Mouse (Mus musculus): Measurements from ENCODE around the gene Plekhg1. TPM values are rescaled to one million over a fixed set of nuclear protein-coding genes. Genes with fewer than 3 reads are reported as not detected.

The Plekhg1 gene
- polyA plus RNA-seq, 1 experiment = 18.9 TPM

GRCm38 (mm10) chr10:3835616-3836015 is 95.5 kb downstream of the Plekhg1 start:
- Histone ChIP-seq H3K4me1 (ENCODE audit: control insufficient read depth, insufficient read depth, low read length) (peaks cover 3% of the 10 kb centered on the region), H3K27ac (ENCODE audit: insufficient read depth, low read length) (no peak overlapping the region), H3K9ac (ENCODE audit: low read depth, poor library complexity, severe bottlenecking) (no peak overlapping the region), H3K4me3 (ENCODE audit: low read depth, low read length) (no peak overlapping the region), H3K9me3 (replicated peaks; ENCODE audit: control insufficient read depth, insufficient read depth, low read length, poor library complexity, severe bottlenecking) (no peaks in the 10 kb centered on the region), H3K27me3 (ENCODE audit: control insufficient read depth, insufficient read depth, low read length, poor library complexity, severe bottlenecking) (no peaks in the 10 kb centered on the region), H3K36me3 (ENCODE audit: control insufficient read depth, insufficient read depth, low read length, poor library complexity, severe bottlenecking) (no peaks in the 10 kb centered on the region)
- no peak for TF ChIP-seq EP300 (IDR thresholded peaks at IDR 0.05; ENCODE audit: insufficient read depth, low read depth, low read length)
- no peak for TF ChIP-seq POLR2A (IDR thresholded peaks at IDR 0.05; ENCODE audit: insufficient read depth, low read length)
- TF ChIP-seq CTCF (IDR thresholded peaks at IDR 0.05; ENCODE audit: low read depth, low read length) = no peak

- Histone ChIP-seq H3K9me3 (replicated peaks; ENCODE audit: control insufficient read depth, insufficient read depth, low read length, poor library complexity, severe bottlenecking) (no peaks in the 10 kb centered on the region), H3K27me3 (ENCODE audit: control insufficient read depth, insufficient read depth, low read length, poor library complexity, severe bottlenecking) (no peaks in the 10 kb centered on the region), H3K27ac (ENCODE audit: insufficient read depth, low read length) (no peak overlapping the region), H3K9ac (ENCODE audit: low read depth, poor library complexity, severe bottlenecking) (no peak overlapping the region), H3K4me3 (ENCODE audit: low read depth, low read length) (no peak overlapping the region), H3K36me3 (ENCODE audit: control insufficient read depth, insufficient read depth, low read length, poor library complexity, severe bottlenecking) (no peaks in the 10 kb centered on the region), H3K4me1 (ENCODE audit: control insufficient read depth, insufficient read depth, low read length) (no peaks in the 10 kb centered on the region)
- no peak for TF ChIP-seq EP300 (IDR thresholded peaks at IDR 0.05; ENCODE audit: insufficient read depth, low read depth, low read length)
- TF ChIP-seq POLR2A (IDR thresholded peaks at IDR 0.05; ENCODE audit: insufficient read depth, low read length) = no peak
- TF ChIP-seq CTCF (IDR thresholded peaks at IDR 0.05; ENCODE audit: low read depth, low read length) = no peak
These were observed 99.7 kb downstream of the Plekhg1 start for GRCm38 (mm10) chr10:3839748-3840432.

- TF ChIP-seq EP300 (IDR thresholded peaks at IDR 0.05; ENCODE audit: insufficient read depth, low read depth, low read length) (no peak), POLR2A (IDR thresholded peaks at IDR 0.05; ENCODE audit: insufficient read depth, low read length) (no peak), CTCF (IDR thresholded peaks at IDR 0.05; ENCODE audit: low read depth, low read length) (no peak)
- H3K4me1 ChIP-seq (ENCODE audit: control insufficient read depth, insufficient read depth, low read length) = no peaks in the 10 kb centered on the region
- H3K9ac ChIP-seq (ENCODE audit: low read depth, poor library complexity, severe bottlenecking) = no peak overlapping the region
- H3K27ac ChIP-seq (ENCODE audit: insufficient read depth, low read length) = no peak overlapping the region
- no peak overlapping the region for H3K4me3 ChIP-seq (ENCODE audit: low read depth, low read length)
- H3K27me3 ChIP-seq (ENCODE audit: control insufficient read depth, insufficient read depth, low read length, poor library complexity, severe bottlenecking) = no peaks in the 10 kb centered on the region
- H3K36me3 ChIP-seq (ENCODE audit: control insufficient read depth, insufficient read depth, low read length, poor library complexity, severe bottlenecking) = no peaks in the 10 kb centered on the region
- H3K9me3 ChIP-seq (replicated peaks; ENCODE audit: control insufficient read depth, insufficient read depth, low read length, poor library complexity, severe bottlenecking) = no peaks in the 10 kb centered on the region
These were observed 104.3 kb downstream of the Plekhg1 start for GRCm38 (mm10) chr10:3844430-3844829.

- TF ChIP-seq EP300 (IDR thresholded peaks at IDR 0.05; ENCODE audit: insufficient read depth, low read depth, low read length) (no peak), POLR2A (IDR thresholded peaks at IDR 0.05; ENCODE audit: insufficient read depth, low read length) (no peak), CTCF (IDR thresholded peaks at IDR 0.05; ENCODE audit: low read depth, low read length) (no peak)
- Histone ChIP-seq H3K9ac (ENCODE audit: low read depth, poor library complexity, severe bottlenecking) (no peak overlapping the region), H3K27me3 (ENCODE audit: control insufficient read depth, insufficient read depth, low read length, poor library complexity, severe bottlenecking) (no peaks in the 10 kb centered on the region), H3K9me3 (replicated peaks; ENCODE audit: control insufficient read depth, insufficient read depth, low read length, poor library complexity, severe bottlenecking) (no peaks in the 10 kb centered on the region), H3K27ac (ENCODE audit: insufficient read depth, low read length) (no peak overlapping the region), H3K4me1 (ENCODE audit: control insufficient read depth, insufficient read depth, low read length) (no peaks in the 10 kb centered on the region), H3K36me3 (ENCODE audit: control insufficient read depth, insufficient read depth, low read length, poor library complexity, severe bottlenecking) (no peaks in the 10 kb centered on the region), H3K4me3 (ENCODE audit: low read depth, low read length) (no peak overlapping the region)
These were observed 106.9 kb downstream of the Plekhg1 start for GRCm38 (mm10) chr10:3847021-3847420.

- Histone ChIP-seq H3K27me3 (ENCODE audit: control insufficient read depth, insufficient read depth, low read length, poor library complexity, severe bottlenecking) (no peaks in the 10 kb centered on the region), H3K4me1 (ENCODE audit: control insufficient read depth, insufficient read depth, low read length) (peaks cover 2% of the 10 kb centered on the region), H3K9me3 (replicated peaks; ENCODE audit: control insufficient read depth, insufficient read depth, low read length, poor library complexity, severe bottlenecking) (no peaks in the 10 kb centered on the region), H3K27ac (ENCODE audit: insufficient read depth, low read length) (peak overlapping the region; percentile 59), H3K4me3 (ENCODE audit: low read depth, low read length) (no peak overlapping the region), H3K36me3 (ENCODE audit: control insufficient read depth, insufficient read depth, low read length, poor library complexity, severe bottlenecking) (no peaks in the 10 kb centered on the region), H3K9ac (ENCODE audit: low read depth, poor library complexity, severe bottlenecking) (0 out of 2 replicates have a peak overlapping the region, but pooled peaks have one; percentile 29)
- TF ChIP-seq POLR2A (IDR thresholded peaks at IDR 0.05; ENCODE audit: insufficient read depth, low read length) = no peak
- TF ChIP-seq CTCF (IDR thresholded peaks at IDR 0.05; ENCODE audit: low read depth, low read length) = no peak
- TF ChIP-seq EP300 (IDR thresholded peaks at IDR 0.05; ENCODE audit: insufficient read depth, low read depth, low read length) = no peak
These were observed 111.3 kb downstream of the Plekhg1 start for GRCm38 (mm10) chr10:3851461-3851860.

GRCm38 (mm10) chr10:3852733-3853132 is 112.6 kb downstream of the Plekhg1 start:
- H3K36me3 ChIP-seq (ENCODE audit: control insufficient read depth, insufficient read depth, low read length, poor library complexity, severe bottlenecking) = no peaks in the 10 kb centered on the region
- no peak overlapping the region for H3K9ac ChIP-seq (ENCODE audit: low read depth, poor library complexity, severe bottlenecking)
- H3K27me3 ChIP-seq (ENCODE audit: control insufficient read depth, insufficient read depth, low read length, poor library complexity, severe bottlenecking) = no peaks in the 10 kb centered on the region
- H3K4me3 ChIP-seq (ENCODE audit: low read depth, low read length) = no peak overlapping the region
- peaks cover 2% of the 10 kb centered on the region for H3K4me1 ChIP-seq (ENCODE audit: control insufficient read depth, insufficient read depth, low read length)
- no peaks in the 10 kb centered on the region for H3K9me3 ChIP-seq (replicated peaks; ENCODE audit: control insufficient read depth, insufficient read depth, low read length, poor library complexity, severe bottlenecking)
- TF ChIP-seq EP300 (IDR thresholded peaks at IDR 0.05; ENCODE audit: insufficient read depth, low read depth, low read length) = no peak
- no peak for TF ChIP-seq POLR2A (IDR thresholded peaks at IDR 0.05; ENCODE audit: insufficient read depth, low read length)
- TF ChIP-seq CTCF (IDR thresholded peaks at IDR 0.05; ENCODE audit: low read depth, low read length) = no peak
- H3K27ac ChIP-seq (ENCODE audit: insufficient read depth, low read length) = peak overlapping the region; percentile 80; the same call in 1 of the 2 replicates

All from ES-Bruce4 (cell line).